Mouse (Mus musculus): ENCODE data around the gene Fam171a2. TPM values are rescaled to one million over a fixed set of nuclear protein-coding genes. Genes with fewer than 3 reads are reported as not detected.

Gene Fam171a2
- polyA plus RNA-seq, 1 experiment from 2014 or later = 4.2 TPM

- Histone ChIP-seq H3K36me3 (peaks cover 24% of the 10 kb centered on the region), H3K27me3 (ENCODE audit: low read depth, poor library complexity, severe bottlenecking) (peaks cover 52% of the 10 kb centered on the region), H3K9me3 (replicated peaks) (no peaks in the 10 kb centered on the region), H3K4me1 (peaks cover 45% of the 10 kb centered on the region), H3K27ac (peak overlapping the region; percentile 97), H3K4me3 (peak overlapping the region; percentile 92)
- peak; percentile 76 for DNase-seq (ENCODE audit: low spot score)
- WGBS = under 1% methylated on average over 44 of the region's 49 CpGs
Measured at GRCm38 (mm10) chr11:102446581-102447461, 661 bp downstream of the Fam171a2 start.

GRCm38 (mm10) chr11:102445891-102446361, 1.6 kb downstream of the Fam171a2 start:
- Histone ChIP-seq H3K4me3 (peak overlapping the region; percentile 92), H3K9me3 (replicated peaks) (no peaks in the 10 kb centered on the region), H3K27ac (peak overlapping the region; percentile 97), H3K36me3 (peaks cover 33% of the 10 kb centered on the region), H3K4me1 (peaks cover 45% of the 10 kb centered on the region), H3K27me3 (ENCODE audit: low read depth, poor library complexity, severe bottlenecking) (peaks cover 46% of the 10 kb centered on the region)
- DNase-seq (ENCODE audit: low spot score) = no peak
- 17% methylated on average over 7 of the region's 7 CpGs for WGBS

- H3K36me3 ChIP-seq = peaks cover 39% of the 10 kb centered on the region
Measured at GRCm38 (mm10) chr11:102445264-102445890, 2.1 kb downstream of the Fam171a2 start.

GRCm38 (mm10) chr11:102444781-102445180, 2.7 kb downstream of the Fam171a2 start:
- peaks cover 45% of the 10 kb centered on the region for H3K4me1 ChIP-seq
- H3K4me3 ChIP-seq = peak overlapping the region; percentile 92; the same call in 1 of the 2 replicates
- no peaks in the 10 kb centered on the region for H3K9me3 ChIP-seq (replicated peaks)
- 9% methylated on average over 6 of the region's 6 CpGs for WGBS
- H3K36me3 ChIP-seq = peaks cover 44% of the 10 kb centered on the region
- DNase-seq (ENCODE audit: low spot score) = no peak
- no peak overlapping the region for H3K27ac ChIP-seq
- peaks cover 39% of the 10 kb centered on the region for H3K27me3 ChIP-seq (ENCODE audit: low read depth, poor library complexity, severe bottlenecking)

More at GRCm38 (mm10) chr11:102445264-102445890, 2.1 kb downstream of the Fam171a2 start:
- Histone ChIP-seq H3K27me3 (ENCODE audit: low read depth, poor library complexity, severe bottlenecking) (peaks cover 40% of the 10 kb centered on the region), H3K27ac (peak overlapping the region; percentile 97; the same call in 1 of the 2 replicates), H3K9me3 (replicated peaks) (no peaks in the 10 kb centered on the region), H3K4me1 (peaks cover 45% of the 10 kb centered on the region), H3K4me3 (peak overlapping the region; percentile 92)
- WGBS = 15% methylated on average over 10 of the region's 10 CpGs
- no peak for DNase-seq (ENCODE audit: low spot score)

- WGBS = 76% methylated on average over 3 of the region's 3 CpGs
- peaks cover 39% of the 10 kb centered on the region for H3K27me3 ChIP-seq (ENCODE audit: low read depth, poor library complexity, severe bottlenecking)
- no peak overlapping the region for H3K27ac ChIP-seq
- peaks cover 49% of the 10 kb centered on the region for H3K4me1 ChIP-seq
- no peak overlapping the region for H3K4me3 ChIP-seq
- peaks cover 49% of the 10 kb centered on the region for H3K36me3 ChIP-seq
- H3K9me3 ChIP-seq (replicated peaks) = no peaks in the 10 kb centered on the region
- DNase-seq (ENCODE audit: low spot score) = no peak
Measured at GRCm38 (mm10) chr11:102444321-102444720, 3.2 kb downstream of the Fam171a2 start.

- peaks cover 55% of the 10 kb centered on the region for H3K36me3 ChIP-seq
- DNase-seq (ENCODE audit: low spot score) = no peak
Measured at GRCm38 (mm10) chr11:102443740-102444139, 3.7 kb downstream of the Fam171a2 start.

GRCm38 (mm10) chr11:102442089-102442488, 5.4 kb downstream of the Fam171a2 start:
- Histone ChIP-seq H3K4me3 (no peak overlapping the region), H3K36me3 (peaks cover 71% of the 10 kb centered on the region), H3K4me1 (peaks cover 54% of the 10 kb centered on the region), H3K27ac (no peak overlapping the region), H3K27me3 (ENCODE audit: low read depth, poor library complexity, severe bottlenecking) (peaks cover 40% of the 10 kb centered on the region), H3K9me3 (replicated peaks) (no peaks in the 10 kb centered on the region)
- WGBS = 90% methylated on average over 6 of the region's 6 CpGs
- no peak for DNase-seq (ENCODE audit: low spot score)

More at GRCm38 (mm10) chr11:102443740-102444139, 3.7 kb downstream of the Fam171a2 start:
- 48% methylated on average over 12 of the region's 12 CpGs for WGBS
- Histone ChIP-seq H3K27ac (no peak overlapping the region), H3K27me3 (ENCODE audit: low read depth, poor library complexity, severe bottlenecking) (peaks cover 39% of the 10 kb centered on the region), H3K4me3 (no peak overlapping the region), H3K9me3 (replicated peaks) (no peaks in the 10 kb centered on the region), H3K4me1 (peaks cover 53% of the 10 kb centered on the region)

GRCm38 (mm10) chr11:102441434-102441833, 6.0 kb downstream of the Fam171a2 start:
- Histone ChIP-seq H3K9me3 (replicated peaks) (no peaks in the 10 kb centered on the region), H3K4me1 (peaks cover 51% of the 10 kb centered on the region), H3K36me3 (peaks cover 77% of the 10 kb centered on the region), H3K27ac (no peak overlapping the region), H3K27me3 (ENCODE audit: low read depth, poor library complexity, severe bottlenecking) (peaks cover 40% of the 10 kb centered on the region), H3K4me3 (no peak overlapping the region)
- 77% methylated on average over 3 of the region's 3 CpGs for WGBS
- no peak for DNase-seq (ENCODE audit: low spot score)

GRCm38 (mm10) chr11:102440255-102440654, 7.2 kb downstream of the Fam171a2 start:
- Histone ChIP-seq H3K36me3 (peaks cover 89% of the 10 kb centered on the region), H3K4me1 (peaks cover 39% of the 10 kb centered on the region)

GRCm38 (mm10) chr11:102439093-102440082, 8.1 kb downstream of the Fam171a2 start:
- 75% methylated on average over 14 of the region's 14 CpGs for WGBS
- Histone ChIP-seq H3K27me3 (ENCODE audit: low read depth, poor library complexity, severe bottlenecking) (peaks cover 31% of the 10 kb centered on the region), H3K4me3 (no peak overlapping the region), H3K36me3 (peaks cover 98% of the 10 kb centered on the region), H3K9me3 (replicated peaks) (no peaks in the 10 kb centered on the region), H3K27ac (no peak overlapping the region), H3K4me1 (peaks cover 33% of the 10 kb centered on the region)
- no peak for DNase-seq (ENCODE audit: low spot score)

More at GRCm38 (mm10) chr11:102440255-102440654, 7.2 kb downstream of the Fam171a2 start:
- 91% methylated on average over 8 of the region's 8 CpGs for WGBS
- no peak overlapping the region for H3K4me3 ChIP-seq
- H3K27me3 ChIP-seq (ENCODE audit: low read depth, poor library complexity, severe bottlenecking) = peaks cover 37% of the 10 kb centered on the region
- no peaks in the 10 kb centered on the region for H3K9me3 ChIP-seq (replicated peaks)
- DNase-seq (ENCODE audit: low spot score) = no peak
- H3K27ac ChIP-seq = no peak overlapping the region

GRCm38 (mm10) chr11:102438212-102439092, 9.0 kb downstream of the Fam171a2 start:
- DNase-seq (ENCODE audit: low spot score) = peak; percentile 97
- H3K4me1 ChIP-seq = peaks cover 29% of the 10 kb centered on the region
- WGBS = 6% methylated on average over 77 of the region's 77 CpGs
- H3K4me3 ChIP-seq = peak overlapping the region; percentile 47
- peak overlapping the region; percentile 67 for H3K27ac ChIP-seq
- peaks cover 26% of the 10 kb centered on the region for H3K27me3 ChIP-seq (ENCODE audit: low read depth, poor library complexity, severe bottlenecking)
- H3K36me3 ChIP-seq = peaks cover 99% of the 10 kb centered on the region
- no peaks in the 10 kb centered on the region for H3K9me3 ChIP-seq (replicated peaks)

All from limb, embryonic 10.5 days (tissue).